Mouse (Mus musculus) Muller cell, postnatal 12 days (primary cell): ENCODE measurements at regions not wholly inside any gene's neighbourhood (a gene's known extent, or its start where the extent isn't known, plus 50 kb on each side); places are given as distances from the start of the nearest gene placed in this dataset.
A peak's percentile ranks its signal among the peaks of the same experiment; 100 is the strongest.

Experiments used
- DNase-seq: peaks from one replicate; pipeline ENCODE4 v3.0.0-alpha.2; 2015; ENCODE audit errors: inconsistent ontology term

- no peak for DNase-seq
Measured at GRCm38 (mm10) chr10:117461791-117462516, 82.1 kb upstream of the Cpsf6 start.

- DNase-seq = no peak
Measured at GRCm38 (mm10) chr10:117461261-117461660, 81.4 kb upstream of the Cpsf6 start.

GRCm38 (mm10) chr10:117460366-117460730 lies 80.5 kb upstream of the Cpsf6 start:
- DNase-seq = no peak

- no peak for DNase-seq
Measured at GRCm38 (mm10) chr10:117459651-117460365, 80.0 kb upstream of the Cpsf6 start.

GRCm38 (mm10) chr10:117459041-117459475 lies 79.2 kb upstream of the Cpsf6 start:
- no peak for DNase-seq

GRCm38 (mm10) chr10:117458271-117459040 lies 78.6 kb upstream of the Cpsf6 start:
- no peak for DNase-seq

GRCm38 (mm10) chr10:117457701-117457950 lies 77.8 kb upstream of the Cpsf6 start:
- DNase-seq = no peak

GRCm38 (mm10) chr10:117456904-117457700 lies 77.3 kb upstream of the Cpsf6 start:
- peak; percentile 28 for DNase-seq

GRCm38 (mm10) chr10:117456427-117456826 lies 76.6 kb upstream of the Cpsf6 start:
- DNase-seq = no peak

GRCm38 (mm10) chr10:117455595-117456302 lies 75.9 kb upstream of the Cpsf6 start:
- DNase-seq = peak; percentile 36

GRCm38 (mm10) chr10:117454711-117455591 lies 75.1 kb upstream of the Cpsf6 start:
- no peak for DNase-seq

GRCm38 (mm10) chr10:117454171-117454500 lies 74.3 kb upstream of the Cpsf6 start:
- DNase-seq = no peak

GRCm38 (mm10) chr10:117453406-117454170 lies 73.8 kb upstream of the Cpsf6 start:
- no peak for DNase-seq

- DNase-seq = peak; percentile 40
Measured at GRCm38 (mm10) chr10:117452190-117452950, 72.6 kb upstream of the Cpsf6 start.

GRCm38 (mm10) chr10:117451396-117452185 lies 71.8 kb upstream of the Cpsf6 start:
- DNase-seq = no peak

GRCm38 (mm10) chr10:117450631-117451030 lies 70.8 kb upstream of the Cpsf6 start:
- no peak for DNase-seq

GRCm38 (mm10) chr10:117450240-117450569 lies 70.4 kb upstream of the Cpsf6 start:
- DNase-seq = no peak
